Mouse (Mus musculus) liver, embryonic 16.5 days (tissue): ENCODE data around the gene Ston2. TPM values are rescaled to one million over a fixed set of nuclear protein-coding genes. Genes with fewer than 3 reads are reported as not detected.

ENCODE experiments used
- ATAC-seq: fragments of 200-750 bp; cut with Nextera tagmentation; 2 replicates; pipeline ENCODE4 v1.8.0; 2017; ENCODE audit warnings: low read depth, mild to moderate bottlenecking, moderate number of reproducible peaks, moderate library complexity
- H3K27ac ChIP-seq: fragments of 300-500 bp; sonication (generic); 2 replicates; pipeline ENCODE4 v1.5.1; 2014; ENCODE audit warnings: mild to moderate bottlenecking, low read length
- H3K27me3 ChIP-seq: fragments of 300-500 bp; sonication (generic); 2 replicates; pipeline ENCODE4 v1.6.1; 2014; ENCODE audit warnings: low read depth, low read length, mixed read lengths; ENCODE audit not compliant: control insufficient read depth, insufficient read depth
- H3K36me3 ChIP-seq: fragments of 300-500 bp; sonication (generic); 2 replicates; pipeline ENCODE4 v1.6.1; 2014; ENCODE audit warnings: mild to moderate bottlenecking; ENCODE audit not compliant: control insufficient read depth, insufficient read depth
- H3K4me1 ChIP-seq: fragments of 300-500 bp; sonication (generic); 2 replicates; pipeline ENCODE4 v1.6.1; 2014; ENCODE audit warnings: low read depth, low read length, mixed read lengths; ENCODE audit not compliant: control insufficient read depth
- H3K4me2 ChIP-seq: fragments of 300-500 bp; sonication (generic); 2 replicates; pipeline ENCODE4 v1.6.1; 2014; ENCODE audit warnings: low read depth, low read length, mixed read lengths
- H3K4me3 ChIP-seq: fragments of 300-500 bp; sonication (generic); 2 replicates; pipeline ENCODE4 v1.5.1; 2014; ENCODE audit warnings: low read depth, mild to moderate bottlenecking, low read length
- H3K9ac ChIP-seq: fragments of 300-500 bp; sonication (generic); 2 replicates; pipeline ENCODE4 v1.6.1; 2014; ENCODE audit warnings: low read depth, low read length
- H3K9me3 ChIP-seq: fragments of 300-500 bp; sonication (generic); replicated peaks from 2 replicates; pipeline ENCODE4 v1.6.1; 2016; ENCODE audit warnings: low read length; ENCODE audit not compliant: control insufficient read depth
- WGBS: fragments of 180-500 bp; shearing (Covaris S2); extraction: QIAGEN DNeasy Blood & Tissue Kit; methylation state at CpG from one replicate; pipeline ENCODE4 v1.1.7; 2014; ENCODE audit not compliant: insufficient replicate concordance; 5-methylcytosine and 5-hydroxymethylcytosine counted together
- polyA plus RNA-seq: library from polyadenylated mRNA; unstranded; fragments of >200 nt; fragmentation: Nextera tagmentation; extraction: Ambion mirVana; gene quantifications from 2 replicates; pipeline ENCODE4 v1.2.1, GENCODE M21; 2015

Gene Ston2
- polyA plus RNA-seq, 1 experiment from 2014 or later: 10.6 TPM

DNA sequence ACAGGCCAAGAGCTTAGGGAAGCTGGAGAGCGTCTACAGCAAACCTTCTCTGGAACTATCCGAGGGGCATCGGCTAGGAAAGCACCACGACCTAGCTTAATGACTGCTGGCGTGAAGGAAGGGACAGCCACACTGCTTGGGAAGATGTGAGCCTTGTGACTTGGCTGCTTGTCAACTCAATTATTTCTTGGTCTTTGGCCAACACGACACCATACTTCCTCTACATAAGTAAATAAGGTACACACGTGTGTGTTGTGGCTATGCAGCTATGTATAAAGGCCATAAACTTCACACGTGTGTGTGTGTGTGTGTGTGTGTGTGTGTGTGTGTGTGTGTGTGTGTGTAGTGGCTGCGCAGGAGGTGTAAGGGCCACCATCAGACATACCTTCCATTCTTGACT lies 112.2 kb downstream of the Ston2 start:
- H3K9ac ChIP-seq: no peak overlapping the region
- H3K27me3 ChIP-seq: no peaks in the 10 kb centered on the region
- no peaks in the 10 kb centered on the region for H3K4me1 ChIP-seq
- H3K36me3 ChIP-seq: no peaks in the 10 kb centered on the region
- H3K4me3 ChIP-seq: no peak overlapping the region
- no peak overlapping the region for H3K27ac ChIP-seq
- no peak overlapping the region for H3K4me2 ChIP-seq
- WGBS: 75% methylated on average over 9 of the region's 9 CpGs
- H3K9me3 ChIP-seq: no peaks in the 10 kb centered on the region
- 0 out of 2 replicates have a peak, but pooled peaks have one; percentile 27 for ATAC-seq

DNA sequence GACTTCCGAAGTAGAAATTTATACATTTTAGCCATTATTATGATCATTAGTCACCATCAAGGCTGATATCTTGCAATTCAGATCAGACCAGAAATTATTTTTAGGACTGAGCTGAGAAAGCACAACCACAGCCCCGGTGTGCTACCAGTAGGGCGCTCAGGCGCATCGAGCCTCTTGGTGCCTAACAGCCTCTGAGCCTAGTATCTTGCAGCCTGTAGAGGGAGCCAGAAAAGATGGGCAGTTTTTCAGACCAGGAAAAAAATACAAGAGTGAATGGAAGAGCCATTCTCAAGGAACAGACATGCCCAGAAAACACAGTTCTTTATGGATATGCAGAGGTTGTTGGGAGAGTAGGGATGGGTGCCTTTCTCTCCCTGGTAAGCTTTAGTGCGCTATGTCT lies 115.0 kb downstream of the Ston2 start:
- no peaks in the 10 kb centered on the region for H3K9me3 ChIP-seq
- H3K36me3 ChIP-seq: no peaks in the 10 kb centered on the region
- 65% methylated on average over 6 of the region's 6 CpGs for WGBS
- peaks cover under 1% of the 10 kb centered on the region for H3K4me1 ChIP-seq
- ATAC-seq: no peak
- H3K9ac ChIP-seq: no peak overlapping the region
- H3K27ac ChIP-seq: no peak overlapping the region
- no peak overlapping the region for H3K4me3 ChIP-seq
- H3K4me2 ChIP-seq: no peak overlapping the region
- no peaks in the 10 kb centered on the region for H3K27me3 ChIP-seq

DNA sequence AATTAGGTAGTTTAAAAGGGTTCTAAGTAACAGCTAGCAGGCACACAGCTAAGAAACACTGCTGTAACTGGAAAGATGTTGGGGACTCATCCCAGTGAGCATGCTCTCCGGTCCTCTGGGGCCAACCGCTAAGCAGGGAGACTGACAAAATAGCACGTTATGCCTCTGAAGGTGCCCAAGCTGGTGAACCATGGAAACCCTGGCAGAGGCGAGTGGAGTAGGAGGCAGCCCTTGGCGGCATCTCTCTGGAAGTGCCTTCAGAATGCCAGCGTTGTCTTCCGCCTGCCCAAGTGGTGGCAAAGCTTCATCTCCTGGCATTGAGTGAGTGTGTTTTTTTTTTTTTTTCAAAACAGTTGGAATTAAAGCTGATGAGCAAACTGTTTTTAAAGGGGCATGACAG lies 115.7 kb downstream of the Ston2 start:
- Histone ChIP-seq H3K27me3 (no peaks in the 10 kb centered on the region), H3K9me3 (no peaks in the 10 kb centered on the region), H3K4me2 (no peak overlapping the region), H3K9ac (no peak overlapping the region), H3K4me1 (peaks cover 4% of the 10 kb centered on the region), H3K36me3 (no peaks in the 10 kb centered on the region), H3K27ac (no peak overlapping the region), H3K4me3 (no peak overlapping the region)
- no peak for ATAC-seq
- 86% methylated on average over 7 of the region's 7 CpGs for WGBS

DNA sequence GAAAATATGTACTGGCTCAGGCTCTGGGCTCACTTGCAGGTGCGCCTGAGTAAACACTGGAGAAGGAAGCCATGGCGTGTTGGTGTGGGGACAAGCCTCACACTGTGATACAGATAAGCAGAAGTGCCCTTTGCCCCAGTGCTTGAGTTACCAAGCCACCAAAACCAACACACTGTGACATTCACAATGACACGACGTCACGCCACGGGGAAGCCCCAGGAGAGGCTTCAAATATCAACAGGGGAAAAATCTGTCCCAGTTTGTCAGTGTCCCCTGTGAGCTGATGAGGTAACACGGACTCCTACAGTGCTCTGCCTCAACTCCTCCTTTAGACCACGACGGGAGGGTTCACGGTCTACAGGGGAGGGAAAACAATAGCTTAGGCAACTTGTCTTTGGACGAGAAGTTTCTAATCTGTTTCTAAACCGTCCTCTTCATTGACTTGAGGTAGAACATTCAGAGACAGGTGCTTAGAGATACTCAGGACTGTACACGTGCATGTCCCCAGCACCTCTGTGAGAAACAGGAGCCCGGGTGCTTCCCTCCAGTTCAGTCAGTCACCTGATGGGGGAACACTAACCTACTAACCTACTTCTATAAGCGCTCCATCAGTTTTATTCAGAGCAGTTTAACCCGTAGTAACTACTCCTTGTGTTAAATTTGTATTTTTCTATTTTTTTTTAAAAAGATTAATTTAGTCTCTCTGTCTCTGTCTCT lies 119.5 kb downstream of the Ston2 start:
- 23% methylated on average over 16 of the region's 16 CpGs for WGBS
- peak; percentile 84 for ATAC-seq
- peak overlapping the region; percentile 71 for H3K27ac ChIP-seq

DNA sequence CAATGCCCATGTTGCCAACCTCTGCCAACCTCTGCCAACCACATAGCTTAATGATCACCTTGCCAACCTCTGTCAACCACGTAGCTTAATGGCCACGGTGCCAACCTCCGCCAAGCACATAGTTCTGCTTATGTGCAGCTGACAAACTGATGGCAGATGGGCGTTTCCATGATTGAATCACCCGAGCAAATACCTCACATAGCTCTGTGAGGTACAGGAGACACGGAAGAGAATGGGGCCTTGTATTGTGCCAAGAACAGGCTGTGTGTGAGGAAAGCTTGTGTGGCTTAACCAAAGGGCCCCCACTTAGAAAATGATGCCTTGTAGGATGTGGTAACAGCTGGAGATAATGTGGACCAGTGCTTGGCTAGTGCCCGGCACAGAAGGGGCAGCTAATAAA lies 120.4 kb downstream of the Ston2 start:
- no peak overlapping the region for H3K9ac ChIP-seq
- H3K9me3 ChIP-seq: no peaks in the 10 kb centered on the region
- no peak for ATAC-seq
- H3K4me1 ChIP-seq: peaks cover 4% of the 10 kb centered on the region
- no peaks in the 10 kb centered on the region for H3K27me3 ChIP-seq
- no peak overlapping the region for H3K4me2 ChIP-seq
- H3K36me3 ChIP-seq: no peaks in the 10 kb centered on the region
- no peak overlapping the region; the same call in 1 of the 2 replicates for H3K27ac ChIP-seq
- 62% methylated on average over 7 of the region's 7 CpGs for WGBS
- H3K4me3 ChIP-seq: no peak overlapping the region

More for the DNA sequence above, 119.5 kb downstream of the Ston2 start:
- no peaks in the 10 kb centered on the region for H3K9me3 ChIP-seq
- no peak overlapping the region for H3K9ac ChIP-seq
- H3K4me1 ChIP-seq: peaks cover 4% of the 10 kb centered on the region
- no peaks in the 10 kb centered on the region for H3K27me3 ChIP-seq
- H3K36me3 ChIP-seq: no peaks in the 10 kb centered on the region
- H3K4me3 ChIP-seq: no peak overlapping the region
- 0 out of 2 replicates have a peak overlapping the region, but pooled peaks have one; percentile 8 for H3K4me2 ChIP-seq

DNA sequence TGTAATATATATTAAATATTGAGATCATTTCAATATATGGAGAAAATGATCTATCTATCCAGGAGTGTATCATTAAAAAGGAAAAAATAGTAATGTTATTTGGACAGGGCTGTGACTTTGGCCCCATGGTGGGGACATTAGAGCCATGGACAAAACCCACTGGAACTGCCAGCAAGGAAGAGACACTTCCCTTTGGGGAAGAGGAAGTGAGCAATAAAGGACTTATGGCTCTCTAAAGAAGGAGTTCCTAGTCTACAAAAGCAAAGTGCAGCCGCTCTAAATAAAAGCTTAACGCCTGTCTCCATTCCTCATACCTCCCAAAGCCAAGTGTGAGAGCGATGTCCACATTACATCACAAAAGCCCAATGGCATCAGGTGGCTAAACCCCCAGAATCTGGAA lies 121.6 kb downstream of the Ston2 start:
- 52% methylated on average over 3 of the region's 3 CpGs for WGBS

DNA sequence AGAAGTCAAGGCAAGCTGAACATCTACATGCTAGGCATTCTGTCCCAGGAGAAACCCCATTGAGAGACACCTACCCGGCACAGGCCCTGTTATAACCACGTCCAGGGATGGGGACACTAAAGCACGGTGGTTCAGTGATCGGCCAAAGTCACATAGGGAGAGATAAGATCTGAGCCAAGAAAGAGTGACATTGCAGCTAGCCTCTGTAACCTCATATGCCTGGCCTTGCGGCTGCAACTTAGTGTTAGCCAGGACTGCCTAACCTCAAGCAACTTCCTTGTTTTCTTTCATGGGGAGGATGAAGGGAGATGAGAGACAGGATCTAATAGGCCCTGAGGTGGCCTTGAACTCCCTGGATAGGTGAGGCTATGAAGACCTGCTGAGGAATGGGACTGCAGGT lies 122.8 kb downstream of the Ston2 start:
- no peak overlapping the region for H3K4me3 ChIP-seq
- H3K4me1 ChIP-seq: peaks cover 4% of the 10 kb centered on the region
- no peak overlapping the region for H3K4me2 ChIP-seq
- no peaks in the 10 kb centered on the region for H3K27me3 ChIP-seq
- H3K9me3 ChIP-seq: no peaks in the 10 kb centered on the region
- WGBS: 35% methylated on average over 5 of the region's 5 CpGs
- no peak overlapping the region for H3K9ac ChIP-seq
- no peak for ATAC-seq
- no peak overlapping the region for H3K27ac ChIP-seq
- no peaks in the 10 kb centered on the region for H3K36me3 ChIP-seq

More for the DNA sequence above, 121.6 kb downstream of the Ston2 start:
- Histone ChIP-seq H3K4me1 (peaks cover 4% of the 10 kb centered on the region), H3K9me3 (no peaks in the 10 kb centered on the region), H3K9ac (no peak overlapping the region), H3K27ac (no peak overlapping the region), H3K36me3 (no peaks in the 10 kb centered on the region), H3K27me3 (no peaks in the 10 kb centered on the region), H3K4me2 (no peak overlapping the region), H3K4me3 (no peak overlapping the region)
- ATAC-seq: no peak

DNA sequence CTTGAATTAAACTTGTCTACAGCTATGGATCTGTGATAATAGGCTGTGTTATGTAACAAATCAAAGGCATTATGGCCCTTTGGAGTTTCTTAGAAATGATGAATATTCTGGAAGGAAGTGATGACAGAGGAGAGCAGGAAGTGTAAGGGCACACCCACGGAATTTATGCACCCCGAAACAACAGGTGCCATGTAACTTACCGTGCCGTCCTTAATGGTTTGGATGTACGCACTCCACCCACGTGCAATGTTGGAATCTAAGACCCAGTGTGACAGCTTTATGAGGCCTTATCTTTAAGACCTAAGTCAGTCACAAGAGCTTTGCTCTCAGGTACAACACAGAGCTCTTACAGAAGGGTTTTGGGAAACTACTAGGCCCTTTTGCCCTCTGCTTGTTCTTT lies 124.9 kb downstream of the Ston2 start:
- H3K4me3 ChIP-seq: no peak overlapping the region
- no peaks in the 10 kb centered on the region for H3K9me3 ChIP-seq
- H3K27me3 ChIP-seq: no peaks in the 10 kb centered on the region
- H3K9ac ChIP-seq: no peak overlapping the region
- peaks cover 4% of the 10 kb centered on the region for H3K4me1 ChIP-seq
- H3K36me3 ChIP-seq: no peaks in the 10 kb centered on the region
- 75% methylated on average over 6 of the region's 6 CpGs for WGBS
- H3K27ac ChIP-seq: no peak overlapping the region
- H3K4me2 ChIP-seq: no peak overlapping the region
- no peak for ATAC-seq

DNA sequence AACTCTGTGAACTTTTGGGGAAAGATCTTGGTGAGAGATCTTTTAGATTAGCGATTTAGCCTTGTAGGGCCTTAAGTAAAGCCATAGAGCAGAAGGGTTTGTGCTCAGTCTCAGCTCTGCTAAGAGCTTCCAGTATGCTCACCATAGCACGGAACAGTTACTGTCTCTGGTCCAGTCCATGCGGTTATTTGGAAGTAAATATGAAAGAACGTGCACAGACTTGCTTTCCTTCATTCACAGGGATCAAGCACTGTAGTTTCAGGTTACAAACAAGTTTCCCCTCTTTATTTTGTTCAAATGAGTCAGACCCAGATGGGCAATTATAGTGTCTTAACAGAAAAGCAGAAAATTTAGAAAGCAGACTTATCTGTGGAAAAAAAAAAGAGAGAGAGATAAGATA lies 125.3 kb downstream of the Ston2 start:
- H3K27me3 ChIP-seq: no peaks in the 10 kb centered on the region
- no peak overlapping the region for H3K4me3 ChIP-seq
- no peak overlapping the region for H3K9ac ChIP-seq
- no peaks in the 10 kb centered on the region for H3K9me3 ChIP-seq
- H3K4me1 ChIP-seq: peaks cover under 1% of the 10 kb centered on the region
- 81% methylated on average over 4 of the region's 4 CpGs for WGBS
- no peak overlapping the region for H3K4me2 ChIP-seq
- ATAC-seq: no peak
- H3K36me3 ChIP-seq: no peaks in the 10 kb centered on the region
- H3K27ac ChIP-seq: no peak overlapping the region
